Mouse (Mus musculus) heart, embryonic 15.5 days (tissue): ENCODE results near the gene Abo. TPM values are rescaled to one million over a fixed set of nuclear protein-coding genes. Genes with fewer than 3 reads are reported as not detected.

Experiments
- ATAC-seq: fragments of 200-750 bp; cut with Nextera tagmentation; replicated peaks from 2 replicates; pipeline ENCODE4 v1.8.0; 2017; ENCODE audit warnings: low read depth, moderate TSS enrichment; ENCODE audit not compliant: insufficient number of reproducible peaks, insufficient read depth, low FRiP score
- H3K27ac ChIP-seq: fragments of 300-500 bp; sonication (generic); 2 replicates; pipeline ENCODE4 v1.5.1; 2015; ENCODE audit warnings: mild to moderate bottlenecking, inconsistent platforms
- H3K27me3 ChIP-seq: fragments of 300-500 bp; sonication (generic); 2 replicates; pipeline ENCODE4 v1.6.1; 2015; ENCODE audit warnings: inconsistent platforms
- H3K36me3 ChIP-seq: fragments of 300-500 bp; sonication (generic); 2 replicates; pipeline ENCODE4 v1.6.1; 2015; ENCODE audit warnings: mild to moderate bottlenecking, inconsistent platforms
- H3K4me1 ChIP-seq: fragments of 300-500 bp; sonication (generic); replicated peaks from 2 replicates; pipeline ENCODE4 v1.6.1; 2015; ENCODE audit warnings: inconsistent platforms
- H3K4me2 ChIP-seq: fragments of 300-500 bp; sonication (generic); 2 replicates; pipeline ENCODE4 v1.6.1; 2015; ENCODE audit warnings: inconsistent platforms, mild to moderate bottlenecking, moderate library complexity
- H3K4me3 ChIP-seq: fragments of 300-500 bp; sonication (generic); 2 replicates; pipeline ENCODE4 v1.5.1; 2015; ENCODE audit warnings: mild to moderate bottlenecking, inconsistent platforms
- H3K9ac ChIP-seq: fragments of 300-500 bp; sonication (generic); 2 replicates; pipeline ENCODE4 v1.6.1; 2015; ENCODE audit warnings: mild to moderate bottlenecking, inconsistent platforms
- H3K9me3 ChIP-seq: fragments of 300-500 bp; sonication (generic); replicated peaks from 2 replicates; pipeline ENCODE4 v1.6.1; 2016; ENCODE audit warnings: inconsistent platforms
- WGBS: fragments of 180-500 bp; shearing (Covaris S2); methylation state at CpG from one replicate; pipeline ENCODE4 v1.1.7; 2015; ENCODE audit warnings: mixed read lengths; 5-methylcytosine and 5-hydroxymethylcytosine counted together
- polyA plus RNA-seq: library from polyadenylated mRNA; unstranded; fragments of >200 nt; fragmentation: Nextera tagmentation; extraction: Ambion mirVana; gene quantifications from 2 replicates; pipeline ENCODE4 v1.2.1, GENCODE M21; 2015

The Abo gene
- not detected in 2 replicates for polyA plus RNA-seq

DNA sequence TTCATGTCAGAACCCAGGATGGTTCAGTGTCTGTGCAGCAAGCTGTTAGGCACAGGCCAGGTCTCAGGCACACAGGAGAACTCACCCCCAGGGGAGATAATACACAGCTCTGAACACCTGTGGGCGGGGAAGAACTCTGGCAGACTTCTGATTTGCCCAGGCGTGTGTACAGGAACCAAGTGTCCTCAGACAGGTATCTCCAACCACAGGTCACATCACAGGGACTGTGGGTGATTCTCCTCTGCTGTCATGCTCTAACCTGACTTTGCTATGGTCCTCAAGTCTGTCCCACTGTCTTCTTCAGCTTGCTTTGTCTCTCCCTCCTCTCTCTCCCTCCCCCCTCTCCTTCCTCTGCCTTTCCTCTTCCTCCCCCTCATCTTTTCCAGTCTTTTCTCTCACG is at the start of gene Abo:
Abo (minus strand) TSS at position 101 of the 400 bp plus-strand sequence.
- H3K9ac ChIP-seq = no peak within 1 kb of the TSS
- no peak for ATAC-seq
- H3K27ac ChIP-seq = no peak within 1 kb of the TSS
- 51% methylated on average over 3 of the region's 3 CpGs for WGBS
- H3K4me1 ChIP-seq = no peaks in the 10 kb centered on the region
- peaks cover 6% of the 10 kb centered on the region; the same call in 1 of the 2 replicates for H3K27me3 ChIP-seq
- H3K4me3 ChIP-seq = no peak within 1 kb of the TSS
- no peaks in the 10 kb centered on the region for H3K36me3 ChIP-seq
- H3K4me2 ChIP-seq = no peak within 1 kb of the TSS
- H3K9me3 ChIP-seq = no peaks in the 10 kb centered on the region

- H3K9ac ChIP-seq = no peak overlapping the region
- no peak overlapping the region for H3K27ac ChIP-seq
- 0 out of 2 replicates have a peak overlapping the region, but pooled peaks have one; percentile 2 for H3K4me3 ChIP-seq
- peaks cover 47% of the 10 kb centered on the region for H3K4me1 ChIP-seq
- H3K4me2 ChIP-seq = no peak overlapping the region
- H3K36me3 ChIP-seq = peaks cover 42% of the 10 kb centered on the region
- 58% methylated on average over 8 of the region's 8 CpGs for WGBS
- ATAC-seq = no peak
- H3K27me3 ChIP-seq = no peaks in the 10 kb centered on the region
- H3K9me3 ChIP-seq = no peaks in the 10 kb centered on the region
Observed at GRCm38 (mm10) chr2:26914148-26914941, 49.6 kb upstream of the Abo start.

DNA sequence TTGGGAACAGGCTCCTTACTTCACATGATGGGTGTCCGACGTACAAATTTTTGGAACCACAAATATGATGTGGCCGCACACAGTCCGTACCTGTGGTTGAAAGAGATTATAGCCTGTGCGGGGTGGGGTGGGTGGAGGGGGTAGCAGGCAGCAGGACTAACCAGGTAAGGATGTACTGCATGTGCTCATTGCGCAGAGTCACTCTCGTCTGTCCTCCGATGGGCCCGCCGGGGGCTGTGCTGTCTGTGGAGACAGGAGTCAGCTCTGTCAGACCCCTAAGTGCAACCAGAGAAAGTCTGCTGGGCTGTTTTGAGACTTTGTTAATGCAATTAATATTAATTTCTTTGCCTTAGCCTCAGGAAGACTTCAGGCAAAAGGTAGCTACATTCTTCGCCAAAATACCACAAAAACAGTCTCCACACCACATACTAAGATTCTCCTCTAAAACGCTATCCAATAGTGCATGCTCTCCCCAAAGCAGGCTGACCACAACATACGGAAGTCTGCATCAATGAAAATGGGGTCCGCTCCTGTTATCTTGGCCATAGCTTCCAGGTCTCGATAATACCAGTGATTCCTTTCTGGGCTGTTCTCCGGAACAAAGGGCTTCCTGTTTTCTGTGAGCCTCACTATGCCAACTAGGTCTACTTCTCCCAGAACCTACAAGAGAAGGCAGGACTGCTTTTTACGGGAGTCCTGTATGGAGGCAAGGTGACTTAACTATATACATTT is 48.8 kb upstream of the Abo start:
- H3K27ac ChIP-seq = no peak overlapping the region
- H3K4me3 ChIP-seq = 0 out of 2 replicates have a peak overlapping the region, but pooled peaks have one; percentile 2
- 75% methylated on average over 17 of the region's 17 CpGs for WGBS
- no peaks in the 10 kb centered on the region for H3K9me3 ChIP-seq
- H3K4me1 ChIP-seq = peaks cover 53% of the 10 kb centered on the region
- no peak overlapping the region for H3K9ac ChIP-seq
- H3K36me3 ChIP-seq = peaks cover 34% of the 10 kb centered on the region
- ATAC-seq = no peak
- H3K27me3 ChIP-seq = no peaks in the 10 kb centered on the region
- H3K4me2 ChIP-seq = no peak overlapping the region

DNA sequence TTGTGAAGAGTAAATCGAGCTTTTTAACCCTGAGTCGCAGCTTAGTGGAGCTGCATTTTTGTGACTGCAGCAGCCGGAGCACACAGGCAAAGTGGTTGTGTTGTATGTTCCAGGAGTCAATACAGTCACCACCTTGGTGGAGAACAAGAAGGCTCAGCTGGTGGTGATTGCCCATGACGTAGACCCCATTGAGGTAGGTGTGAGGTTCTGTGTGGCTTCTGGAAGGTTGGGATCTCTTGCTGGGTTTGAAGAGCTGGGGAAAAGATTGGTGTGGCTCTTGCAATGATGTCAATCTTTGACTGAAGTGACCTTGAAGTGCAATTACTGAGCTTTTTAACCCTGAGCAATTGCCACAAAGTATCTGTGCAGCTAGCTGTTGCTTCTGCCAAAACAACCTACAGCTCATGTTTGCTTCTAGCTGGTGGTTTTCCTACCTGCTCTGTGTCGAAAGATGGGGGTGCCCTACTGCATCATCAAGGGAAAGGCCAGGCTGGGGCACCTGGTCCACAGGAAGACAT is 47.5 kb upstream of the Abo start:
- Histone ChIP-seq H3K27me3 (no peaks in the 10 kb centered on the region), H3K4me1 (peaks cover 51% of the 10 kb centered on the region), H3K9me3 (no peaks in the 10 kb centered on the region), H3K4me3 (peak overlapping the region; percentile 70), H3K4me2 (peak overlapping the region; percentile 93), H3K9ac (peak overlapping the region; percentile 90), H3K27ac (peak overlapping the region; percentile 4; the same call in 1 of the 2 replicates), H3K36me3 (peaks cover 39% of the 10 kb centered on the region)
- 68% methylated on average over 5 of the region's 5 CpGs for WGBS
- no peak for ATAC-seq

- 1% methylated on average over 37 of the region's 37 CpGs for WGBS
- peaks cover 44% of the 10 kb centered on the region for H3K4me1 ChIP-seq
Observed at GRCm38 (mm10) chr2:26910994-26911765, 46.4 kb upstream of the Abo start.

GRCm38 (mm10) chr2:26910124-26910993 is 45.6 kb upstream of the Abo start, which contains the start of the genes Med22 and Rpl7a:
Med22 (minus strand) TSS chr2:26910677.
Rpl7a (plus strand) TSS chr2:26910764.
- H3K27me3 ChIP-seq = no peaks in the 10 kb centered on the region
- ATAC-seq = peak; percentile 96
- peak within 1 kb of the TSS; percentile 90 for H3K9ac ChIP-seq
- H3K27ac ChIP-seq = peak within 1 kb of the TSS; percentile 85
- H3K9me3 ChIP-seq = no peaks in the 10 kb centered on the region
- H3K4me2 ChIP-seq = peak within 1 kb of the TSS; percentile 93
- H3K36me3 ChIP-seq = peaks cover 55% of the 10 kb centered on the region
- peak within 1 kb of the TSS; percentile 70 for H3K4me3 ChIP-seq
- peaks cover 39% of the 10 kb centered on the region for H3K4me1 ChIP-seq
- under 1% methylated on average over 74 of the region's 74 CpGs for WGBS

More at GRCm38 (mm10) chr2:26910994-26911765, 46.4 kb upstream of the Abo start:
- ATAC-seq = peak; percentile 54
- no peaks in the 10 kb centered on the region for H3K9me3 ChIP-seq
- peak overlapping the region; percentile 93 for H3K4me2 ChIP-seq
- H3K27me3 ChIP-seq = no peaks in the 10 kb centered on the region
- peaks cover 49% of the 10 kb centered on the region for H3K36me3 ChIP-seq
- peak overlapping the region; percentile 70 for H3K4me3 ChIP-seq
- peak overlapping the region; percentile 85 for H3K27ac ChIP-seq
- H3K9ac ChIP-seq = peak overlapping the region; percentile 90

GRCm38 (mm10) chr2:26909387-26909784 is 44.6 kb upstream of the Abo start:
- Histone ChIP-seq H3K4me2 (peak overlapping the region; percentile 93), H3K27me3 (no peaks in the 10 kb centered on the region), H3K9me3 (no peaks in the 10 kb centered on the region), H3K4me3 (peak overlapping the region; percentile 70), H3K27ac (peak overlapping the region; percentile 85), H3K9ac (peak overlapping the region; percentile 75), H3K36me3 (peaks cover 53% of the 10 kb centered on the region), H3K4me1 (peaks cover 31% of the 10 kb centered on the region)
- ATAC-seq = no peak

DNA sequence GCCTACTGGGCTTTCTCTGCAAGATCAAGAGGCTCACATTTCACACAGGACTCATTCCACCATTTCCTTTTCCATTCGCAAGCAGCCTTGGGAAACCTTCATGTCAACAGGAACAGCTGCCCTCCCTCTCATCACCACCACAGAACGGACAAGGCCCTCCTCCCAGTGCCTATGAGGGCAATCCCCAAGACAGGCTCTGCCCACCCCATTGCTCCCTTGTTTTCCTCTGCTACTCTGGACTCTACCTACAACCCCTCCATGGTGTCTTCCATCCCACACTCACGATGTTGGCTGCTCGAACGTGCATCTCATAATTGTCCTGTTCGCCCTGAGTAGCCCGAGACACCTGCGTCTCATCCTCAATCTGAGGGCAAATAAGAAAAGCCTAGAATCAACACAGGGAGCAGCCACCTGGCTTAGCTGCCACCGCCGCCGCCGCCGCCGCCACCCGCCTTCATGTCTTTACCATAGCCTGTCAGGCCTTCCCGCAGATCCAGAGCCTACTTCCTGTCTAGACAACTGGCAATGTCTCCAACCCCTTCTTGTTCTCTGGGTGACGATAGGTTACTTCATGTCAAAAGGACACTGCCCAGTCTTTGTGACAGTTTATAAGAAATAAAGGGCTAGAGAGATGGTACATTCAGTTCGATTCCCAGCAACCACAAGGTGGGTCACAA is 44.1 kb upstream of the Abo start:
- H3K27me3 ChIP-seq = no peaks in the 10 kb centered on the region
- peaks cover 33% of the 10 kb centered on the region for H3K4me1 ChIP-seq
- 74% methylated on average over 18 of the region's 18 CpGs for WGBS
- peak overlapping the region; percentile 70 for H3K4me3 ChIP-seq
- H3K9ac ChIP-seq = peak overlapping the region; percentile 25; the same call in 1 of the 2 replicates
- peak overlapping the region; percentile 93 for H3K4me2 ChIP-seq
- no peak overlapping the region for H3K27ac ChIP-seq
- peaks cover 47% of the 10 kb centered on the region for H3K36me3 ChIP-seq
- no peak for ATAC-seq
- H3K9me3 ChIP-seq = no peaks in the 10 kb centered on the region

DNA sequence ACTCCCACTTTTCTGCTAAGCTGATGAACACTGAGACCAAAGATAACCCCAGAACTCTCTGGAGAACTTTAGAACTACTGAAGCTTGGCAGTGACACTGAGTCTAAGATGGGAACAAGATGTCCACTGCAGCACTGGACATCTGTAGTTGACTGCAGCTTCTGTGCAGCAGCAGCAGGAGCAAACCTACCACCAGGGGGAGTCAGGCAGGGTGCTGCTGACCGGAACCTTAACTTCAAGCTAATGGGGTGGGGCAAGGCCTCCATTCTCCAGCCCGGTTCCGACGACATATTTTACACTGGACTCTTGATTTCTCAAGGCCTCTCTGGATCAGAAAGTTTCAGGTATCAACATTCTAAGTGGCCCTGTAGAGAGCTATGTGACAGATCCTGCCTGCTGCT is 42.3 kb upstream of the Abo start:
- Histone ChIP-seq H3K27me3 (no peaks in the 10 kb centered on the region), H3K4me1 (peaks cover 38% of the 10 kb centered on the region), H3K9me3 (no peaks in the 10 kb centered on the region), H3K4me3 (no peak overlapping the region), H3K27ac (no peak overlapping the region), H3K9ac (no peak overlapping the region), H3K4me2 (no peak overlapping the region), H3K36me3 (peaks cover 30% of the 10 kb centered on the region)
- no peak for ATAC-seq
- 61% methylated on average over 4 of the region's 4 CpGs for WGBS

GRCm38 (mm10) chr2:26906431-26906830 is 41.7 kb upstream of the Abo start:
- Histone ChIP-seq H3K9me3 (no peaks in the 10 kb centered on the region), H3K4me1 (peaks cover 38% of the 10 kb centered on the region), H3K27me3 (no peaks in the 10 kb centered on the region), H3K4me3 (no peak overlapping the region), H3K36me3 (peaks cover 23% of the 10 kb centered on the region), H3K4me2 (no peak overlapping the region), H3K9ac (no peak overlapping the region), H3K27ac (no peak overlapping the region)
- ATAC-seq = no peak
- WGBS = 91% methylated on average over 3 of the region's 3 CpGs
